Mouse (Mus musculus) left cerebral cortex, postnatal 14 days (tissue): ENCODE data around the gene Gart. TPM values are rescaled to one million over a fixed set of nuclear protein-coding genes. Genes with fewer than 3 reads are reported as not detected.

Experiments
- DNase-seq, 2 experiments: peaks; one replicate each; pipeline ENCODE4 v3.0.0; 2021 to 2022; ENCODE audit warnings: low spot score in 2 of 2, mixed read lengths in 1 of 2
- intact Hi-C: fragments of 180-260 bp; cut with DNase I; formaldehyde crosslinking; loops from one replicate; pipeline ENCODE4 v1.15.1; 2025
- total RNA-seq, 2 experiments: library from RNA; stranded (reverse); gene quantifications; 2 replicates each; pipeline ENCODE4 v1.2.3; 2021

The Gart gene
- total RNA-seq, 2 experiments from 2014 or later, result 40.3 to 44.0 TPM

DNA sequence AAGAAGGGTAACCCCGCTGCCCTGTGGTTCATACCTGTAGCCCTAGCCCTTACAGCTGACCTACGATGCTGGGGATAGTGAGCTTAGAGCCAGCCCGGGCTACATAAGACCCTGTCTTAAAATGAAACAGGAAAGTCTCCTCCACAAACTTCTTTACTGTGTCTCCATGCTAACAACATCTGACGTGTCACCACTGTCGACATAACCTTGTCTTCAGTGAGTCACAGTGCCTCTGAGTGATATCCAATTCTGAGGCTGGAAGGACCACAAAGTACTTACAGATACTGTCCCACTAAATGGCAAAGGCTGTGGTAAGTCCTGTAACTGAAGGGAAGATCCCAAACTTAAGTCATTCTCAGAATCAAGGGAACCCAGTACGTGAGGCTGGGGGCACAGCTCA, 60.5 kb downstream of the Gart start:
- intact Hi-C loops, result no loop called here
- DNase-seq, result no peak

DNA sequence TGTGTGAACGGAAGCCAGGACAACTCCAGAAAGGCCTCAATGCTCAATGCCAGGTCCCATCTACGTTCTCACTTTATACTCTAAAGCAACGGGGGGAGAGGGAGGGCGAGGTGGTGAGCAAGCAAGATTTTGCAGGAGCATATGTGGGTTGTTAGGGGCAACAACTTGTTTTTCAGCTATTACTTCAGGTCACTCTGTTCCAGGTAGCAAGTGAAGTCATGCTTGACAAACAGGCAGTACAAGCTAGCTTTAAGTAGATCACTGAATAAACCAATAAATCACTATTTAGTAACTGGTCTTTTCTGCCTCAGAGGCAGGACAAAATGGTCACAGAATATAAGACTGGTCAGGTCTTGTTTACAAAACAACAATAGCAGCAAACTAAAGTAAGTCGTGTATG, 61.1 kb downstream of the Gart start:
- DNase-seq, result no peak
- intact Hi-C loops, result no loop called here

DNA sequence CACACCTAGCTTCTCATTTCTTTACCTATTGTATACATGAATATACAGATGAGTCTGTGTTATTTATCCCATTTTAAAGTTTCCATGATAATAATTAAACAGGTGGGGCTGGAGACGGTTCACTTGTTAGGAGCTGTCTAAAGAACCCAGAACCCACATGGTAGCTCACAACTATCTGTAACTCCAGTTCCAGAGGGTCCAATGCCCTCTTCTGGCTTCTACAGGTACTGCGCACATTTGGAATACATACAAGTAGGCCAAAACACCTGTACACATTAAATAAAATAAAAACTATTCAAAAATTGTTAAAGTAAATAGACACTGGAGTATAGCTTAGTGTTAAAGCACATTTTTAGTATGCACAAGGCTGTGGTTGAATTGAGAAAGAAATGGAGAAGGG, 64.4 kb downstream of the Gart start:
- intact Hi-C loops, result no loop called here
- DNase-seq, result peak; percentile 46 to 61

DNA sequence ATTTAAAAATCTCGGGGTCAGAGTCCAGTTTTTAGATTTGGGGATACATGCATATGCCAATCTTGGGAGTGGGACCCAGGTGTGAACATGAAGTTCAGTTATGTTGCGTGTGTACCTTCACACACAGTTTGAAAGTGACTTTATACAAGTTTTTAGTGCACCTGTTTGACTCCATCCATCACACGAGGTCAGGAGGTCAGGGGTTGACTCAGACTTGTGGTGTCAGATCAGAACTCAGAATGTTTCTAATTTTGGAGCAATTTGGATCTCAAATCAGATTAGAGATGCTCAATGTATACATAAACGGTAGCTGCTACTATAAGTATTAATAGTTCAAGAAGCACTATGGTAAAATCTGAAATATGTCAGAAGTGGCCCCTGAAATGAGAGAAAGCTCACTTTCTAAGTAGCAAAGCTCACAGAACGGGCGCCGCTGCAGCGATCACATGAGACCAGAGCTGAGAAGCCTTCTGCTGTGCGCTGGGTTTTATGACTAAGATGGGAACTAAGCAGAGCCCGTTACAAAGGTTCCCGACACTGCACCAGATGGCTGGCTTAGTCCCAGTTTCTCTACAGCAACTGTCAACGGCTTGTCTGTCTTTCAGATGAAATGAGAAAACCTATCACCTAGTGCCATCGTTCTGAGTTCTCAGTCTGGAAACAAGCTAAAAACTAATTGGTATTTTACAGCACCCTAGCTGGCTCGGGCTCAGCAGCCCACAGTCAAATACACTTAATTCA, 67.6 kb downstream of the Gart start:
- intact Hi-C loops, result loop anchor here (5.0 kb wide), 1 partner anchor 67 kb away; no protein-coding TSS in a partner anchor
- DNase-seq, result peak; percentile 29

DNA sequence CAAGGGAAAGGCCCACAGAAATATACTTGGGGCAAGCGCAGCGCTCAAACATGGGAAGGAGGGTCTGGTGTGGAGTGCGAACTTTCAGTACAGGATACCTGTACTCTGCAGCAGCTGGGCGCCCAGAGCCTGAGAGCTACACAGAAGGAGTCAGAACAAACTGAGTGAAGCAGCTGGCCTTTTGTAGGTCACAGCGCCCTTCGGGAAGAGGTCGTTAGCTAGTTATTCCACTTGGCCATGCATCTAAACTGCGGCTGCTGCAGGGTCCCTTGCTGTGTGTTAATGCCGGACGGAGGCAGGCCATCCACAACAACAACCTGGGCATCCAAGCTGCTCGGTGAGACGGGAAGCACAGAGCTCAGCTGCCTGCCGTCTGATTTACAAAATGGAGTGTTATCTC, 71.6 kb downstream of the Gart start:
- intact Hi-C loops, result loop anchor here (5.0 kb wide), 1 partner anchor 63 kb away; no protein-coding TSS in a partner anchor
- no peak for DNase-seq

Other genes with a start within 250 kb of the Gart start
- gene Il10rb, start 240.8 kb downstream of the Gart start, total RNA-seq, result 1 to 10 TPM; 8.7 to 9.8 TPM
- gene Ifnar1, start 161.7 kb downstream of the Gart start, total RNA-seq, result 10 to 100 TPM; 67.8 to 71.0 TPM
- gene Ifngr2, start 99.9 kb downstream of the Gart start, total RNA-seq, result 10 to 100 TPM; 62.0 to 62.6 TPM
- 100 to 1,000 TPM; 104 to 110 TPM for gene Tmem50b, start 49.2 kb downstream of the Gart start, total RNA-seq
- gene Dnajc28, start 27.9 kb downstream of the Gart start, total RNA-seq, result 1 to 10 TPM; 5.5 to 6.7 TPM
- gene Son, start 554 bp upstream of the Gart start, total RNA-seq, result 100 to 1,000 TPM; 200 to 204 TPM
- 10 to 100 TPM; 21.0 to 23.6 TPM for gene Donson, start 41.8 kb upstream of the Gart start, total RNA-seq
- gene Cryzl1, start 82.0 kb upstream of the Gart start, total RNA-seq, result 10 to 100 TPM; 98.5 to 99.7 TPM
- 100 to 1,000 TPM; 118 to 127 TPM for gene Itsn1, start 82.3 kb upstream of the Gart start, total RNA-seq